Mouse (Mus musculus): ENCODE data around the gene Chn2.

Gene Chn2

DNA sequence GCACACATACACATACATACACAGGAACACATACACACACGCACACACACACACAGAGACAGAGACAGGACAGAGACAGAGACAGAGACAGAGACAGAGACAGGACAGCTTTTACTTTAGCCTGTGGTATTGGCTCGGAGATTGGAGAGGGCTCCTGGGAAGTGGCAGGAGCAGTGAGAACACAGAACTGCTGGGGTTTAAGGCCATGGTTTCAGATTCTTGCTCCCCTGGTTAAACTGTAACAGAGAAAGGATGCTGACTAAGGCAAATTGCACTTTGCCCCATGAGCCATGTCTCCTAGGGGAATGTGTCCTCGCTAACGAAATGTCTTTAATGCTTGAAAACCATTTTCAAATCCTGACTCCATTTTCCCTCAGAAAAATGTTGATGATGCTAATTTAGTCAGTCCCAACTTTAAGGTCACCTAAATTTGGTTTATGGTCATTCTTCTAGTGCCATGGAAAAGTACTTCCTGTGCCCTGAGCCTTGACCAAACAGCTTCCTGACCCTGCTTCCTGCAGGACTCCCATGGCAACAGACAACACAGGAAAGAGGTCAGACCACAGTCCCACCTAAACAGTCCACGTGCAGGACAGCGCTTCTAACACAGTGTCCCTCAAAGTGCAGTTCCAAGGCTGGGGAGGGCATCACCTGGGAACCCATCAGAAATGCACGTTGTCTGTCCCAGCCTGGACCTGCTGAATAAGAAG, 163.1 kb downstream of the Chn2 start:
- DNase-seq: no peak

DNA sequence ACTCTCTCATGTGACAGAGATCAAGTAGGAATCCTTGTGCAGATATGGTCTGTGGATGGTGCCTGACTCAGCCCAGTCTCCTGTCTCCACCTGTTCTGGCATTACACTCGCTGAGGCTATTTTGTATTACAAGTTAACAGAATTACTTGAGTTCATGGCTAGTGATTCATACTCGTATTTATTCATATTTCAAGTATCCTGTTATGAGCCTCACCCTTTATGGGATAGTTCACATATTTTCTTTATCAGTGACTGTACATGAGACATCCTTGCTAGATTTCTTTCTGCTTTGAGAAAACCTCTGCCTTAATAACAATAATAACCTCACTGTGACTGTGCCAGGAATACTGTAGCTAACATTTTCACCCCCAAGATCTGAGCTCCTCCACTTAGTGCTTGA, 164.0 kb downstream of the Chn2 start:
- DNase-seq: no peak

- DNase-seq: no peak
Observed at GRCm38 (mm10) chr6:54203926-54204325, 164.6 kb downstream of the Chn2 start.

DNA sequence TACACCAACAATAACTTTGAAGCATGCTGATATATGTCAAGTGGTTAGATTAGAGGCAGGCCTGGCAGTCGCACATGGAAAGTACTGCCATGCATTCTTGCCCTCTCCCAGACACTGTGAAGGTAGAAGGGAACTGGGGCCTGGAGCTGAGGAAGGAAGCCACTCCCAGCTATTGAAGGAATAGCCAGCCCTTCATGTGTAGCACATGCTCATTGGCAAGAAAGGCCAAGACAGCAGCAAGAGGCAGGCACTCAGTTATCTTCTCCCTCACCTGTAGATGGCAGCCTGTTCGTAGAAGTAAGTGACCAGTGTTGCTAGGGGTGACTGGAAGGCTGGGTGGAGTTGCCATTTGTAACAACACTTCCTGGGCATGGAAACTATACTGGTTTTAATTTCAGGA, 165.6 kb downstream of the Chn2 start:
- no peak for DNase-seq

DNA sequence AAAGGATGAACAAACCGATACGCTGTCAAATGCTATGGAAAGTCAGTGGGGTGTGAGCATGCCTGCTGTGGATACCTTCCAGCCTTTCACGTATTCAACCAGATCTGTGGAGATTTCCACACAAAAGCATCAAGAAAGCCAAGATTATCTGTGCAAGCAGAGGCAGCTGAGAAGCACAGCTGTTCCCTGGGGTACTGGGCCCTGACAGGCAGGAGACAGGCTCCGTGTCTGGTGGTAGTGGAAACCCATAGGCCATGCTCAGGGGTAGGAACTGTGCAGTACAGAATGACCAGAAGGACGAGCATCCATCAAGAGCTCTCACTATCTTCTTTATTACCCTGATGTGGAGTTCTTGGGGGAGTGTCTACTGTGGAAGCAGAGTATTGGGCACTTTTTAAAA, 166.1 kb downstream of the Chn2 start:
- no peak for DNase-seq

- no peak for DNase-seq
Observed at GRCm38 (mm10) chr6:54206221-54206738, 166.9 kb downstream of the Chn2 start.

- DNase-seq: no peak
Observed at GRCm38 (mm10) chr6:54208786-54209185, 169.4 kb downstream of the Chn2 start.

DNA sequence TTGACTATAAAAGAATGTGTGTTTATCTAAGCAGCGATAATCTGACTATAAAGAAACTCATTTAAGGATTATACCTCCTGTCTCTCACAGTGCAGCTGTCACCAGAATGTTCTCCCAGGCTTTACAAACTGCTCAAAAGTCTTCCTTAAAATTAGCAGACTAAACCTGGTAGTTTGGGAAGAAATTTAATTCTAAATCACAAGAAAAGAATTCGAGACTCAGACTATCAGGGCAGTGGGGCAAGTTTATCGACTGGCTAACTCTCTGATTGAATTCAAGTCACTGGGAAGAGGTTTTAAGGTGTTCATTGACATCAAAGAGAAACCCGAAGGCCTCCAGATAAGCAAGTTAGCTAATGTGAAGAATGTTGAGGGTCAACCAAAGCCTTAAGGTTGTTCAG, 171.6 kb downstream of the Chn2 start:
- DNase-seq: no peak

GRCm38 (mm10) chr6:54211939-54212338, 172.6 kb downstream of the Chn2 start:
- no peak for DNase-seq

- no peak for DNase-seq
Observed at GRCm38 (mm10) chr6:54213743-54214142, 174.4 kb downstream of the Chn2 start.

DNA sequence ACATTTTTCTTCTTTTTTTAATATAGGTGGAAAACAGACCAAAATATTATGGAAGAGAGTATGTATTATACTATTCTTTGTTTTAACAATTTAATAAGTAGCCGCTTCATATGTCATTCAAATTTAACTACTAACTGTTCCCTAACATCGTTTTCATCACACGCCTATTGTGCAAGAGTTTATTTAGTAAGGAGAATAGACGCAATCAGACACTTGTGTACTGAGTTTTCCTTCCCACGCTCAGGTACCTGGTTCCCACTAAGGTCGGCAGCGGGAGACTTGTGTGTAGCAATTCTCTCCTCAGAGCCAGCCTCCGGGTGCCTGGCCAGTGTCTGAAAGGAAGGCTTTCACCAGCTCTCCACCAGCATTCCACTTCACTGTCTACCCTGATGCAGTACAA, 176.3 kb downstream of the Chn2 start:
- DNase-seq: no peak

- no peak for DNase-seq
Observed at GRCm38 (mm10) chr6:54216512-54216911, 177.2 kb downstream of the Chn2 start.

DNA sequence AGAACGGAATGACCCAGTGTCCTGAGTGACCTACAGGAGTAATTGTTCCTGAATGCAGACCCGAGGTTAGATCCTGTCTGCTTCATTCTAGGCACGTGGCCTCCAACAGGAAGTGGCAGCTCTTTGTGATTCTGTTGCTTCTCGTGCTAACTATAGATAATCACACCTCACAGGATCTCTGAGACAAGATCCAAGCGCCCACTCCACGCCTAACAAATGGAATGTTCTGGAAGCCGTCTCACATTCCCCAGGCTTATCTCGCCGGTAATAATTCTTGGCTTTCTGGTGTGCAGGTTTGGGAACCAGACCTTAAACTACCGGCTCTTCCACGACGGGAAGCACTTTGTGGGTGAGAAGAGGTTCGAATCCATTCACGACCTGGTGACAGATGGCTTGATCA, 180.8 kb downstream of the Chn2 start:
- no peak for DNase-seq

DNA sequence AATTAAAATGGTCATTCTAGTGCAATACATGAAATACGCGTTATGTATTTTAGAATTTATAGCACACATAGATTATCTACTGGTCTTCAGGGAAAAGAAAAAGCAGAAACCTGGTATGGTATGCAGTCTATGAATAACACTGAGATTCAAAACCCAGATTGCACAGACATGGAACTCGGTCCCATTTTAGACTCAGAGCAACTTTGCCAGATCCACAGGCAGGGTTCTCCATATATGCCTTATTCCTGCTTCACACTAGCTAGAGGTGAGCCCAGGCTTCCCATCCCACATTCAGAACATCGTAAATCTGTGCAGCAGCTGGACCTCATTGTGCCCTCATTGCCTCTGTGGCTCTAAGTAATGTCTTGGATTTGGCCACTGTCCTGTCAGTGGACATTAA, 184.2 kb downstream of the Chn2 start:
- DNase-seq: no peak

GRCm38 (mm10) chr6:54224325-54224724, 185.0 kb downstream of the Chn2 start:
- DNase-seq: no peak

- no peak for DNase-seq
Observed at GRCm38 (mm10) chr6:54225327-54225726, 186.0 kb downstream of the Chn2 start.

GRCm38 (mm10) chr6:54227061-54227460, 187.7 kb downstream of the Chn2 start:
- no peak for DNase-seq

- DNase-seq: no peak
Observed at GRCm38 (mm10) chr6:54228421-54228820, 189.1 kb downstream of the Chn2 start.

GRCm38 (mm10) chr6:54228874-54229273, 189.5 kb downstream of the Chn2 start:
- no peak for DNase-seq

- DNase-seq: no peak
Observed at GRCm38 (mm10) chr6:54231769-54232558, 192.6 kb downstream of the Chn2 start.

GRCm38 (mm10) chr6:54236441-54236840, 197.1 kb downstream of the Chn2 start:
- DNase-seq: no peak

DNA sequence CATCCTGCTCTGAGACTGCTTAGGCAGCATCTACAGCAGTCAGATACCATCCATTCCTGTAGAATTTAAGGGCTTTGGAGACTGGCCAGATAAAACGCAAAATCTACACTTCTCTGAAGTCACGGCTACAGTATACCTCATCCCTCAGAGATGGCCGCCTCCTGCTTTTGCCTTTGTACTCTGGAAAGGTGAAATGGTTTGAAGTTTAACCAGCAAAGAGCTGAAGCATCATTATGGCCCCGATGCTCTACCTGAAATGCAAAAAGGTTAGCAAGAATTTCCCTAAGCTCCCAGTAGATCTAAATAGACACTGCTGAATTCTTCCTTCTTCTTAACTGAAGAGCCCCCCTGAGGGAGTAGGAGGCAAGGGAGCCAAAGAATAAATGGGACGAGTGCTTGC, 202.4 kb downstream of the Chn2 start:
- no peak for DNase-seq

DNA sequence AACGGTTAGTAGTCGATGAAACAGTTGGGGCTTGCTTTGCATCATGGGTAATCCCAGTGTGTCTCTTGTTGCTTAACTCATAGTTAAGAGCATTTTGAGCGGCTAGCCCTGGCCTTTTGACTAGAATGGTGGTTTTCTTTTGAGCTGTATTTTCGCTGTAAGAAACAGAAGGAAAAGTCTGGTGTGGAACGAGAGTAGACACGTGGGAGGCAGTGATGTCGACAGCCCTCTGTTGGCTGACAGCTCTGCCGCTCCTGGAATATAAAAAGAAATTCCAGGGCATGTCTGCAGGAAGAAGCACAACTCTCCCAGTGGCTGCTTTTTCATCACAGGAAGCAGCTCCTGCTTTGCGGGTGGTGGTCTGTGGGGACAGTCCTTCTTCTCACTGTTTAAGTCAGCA, 202.9 kb downstream of the Chn2 start:
- peak; percentile 60 for DNase-seq
